ENCODE assay signal across 17 mouse cellular contexts in the genomic region with DNA sequence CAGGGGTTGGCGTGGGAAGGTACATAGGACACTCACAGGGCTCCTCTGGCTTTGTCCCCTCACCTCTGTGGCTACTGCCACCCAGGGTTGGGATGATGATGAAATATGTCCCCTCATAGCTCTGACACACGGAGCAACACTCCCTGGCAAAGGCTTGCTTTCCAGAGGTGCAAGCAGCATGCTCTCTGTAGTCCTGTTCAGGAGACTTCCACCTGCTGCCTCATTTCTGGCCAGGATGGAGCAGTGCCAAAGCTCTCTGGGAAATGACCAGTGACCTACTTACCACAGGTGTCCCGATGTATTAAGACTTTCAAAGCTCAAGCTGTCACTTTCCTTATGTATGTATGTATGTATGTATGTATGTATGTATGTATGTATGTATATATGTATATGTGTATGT.
DNase-seq lines count a peak whose midpoint lies in the region; ATAC-seq and TF ChIP-seq lines count a peak whose summit lies in the region.
"Had no signal": no experiment of that assay in that cellular context is flagged by ENCODE, and none has a peak within 500 bp of the region (broad histone marks: within the 10 kb centered on the region; RNA-seq: fewer than 3 reads in every experiment).

No protein-coding gene starts in this region.

- H3K4me2 ChIP-seq in kidney, embryonic 15.5 days = no peak overlapping the region
- H3K4me2 ChIP-seq in midbrain, embryonic 14.5 days (ENCODE audit: low read length) = no peak overlapping the region
- H3K4me2 ChIP-seq: forebrain, embryonic 13.5 days; limb, embryonic 12.5 days; midbrain, embryonic 11.5 days had no signal

- no peak overlapping the region for H3K27ac ChIP-seq in kidney, embryonic 15.5 days
- H3K27ac ChIP-seq in cerebellum, adult 2 months (ENCODE audit: insufficient read depth, low read length) = peak overlapping the region; percentile 18; the same call in 1 of the 2 replicates
- H3K27ac ChIP-seq in midbrain, embryonic 14.5 days (replicated peaks; ENCODE audit: low read depth, low read length) = no peak overlapping the region
- H3K27ac ChIP-seq: forebrain, embryonic 13.5 days; heart, embryonic 10.5 days; limb, embryonic 12.5 days; stomach, postnatal 0 days had no signal

- no peak for TF ChIP-seq POLR2A in cerebellum, adult 2 months (IDR thresholded peaks at IDR 0.05; ENCODE audit: borderline replicate concordance, insufficient read depth, low read length)

- no peaks in the 10 kb centered on the region for H3K27me3 ChIP-seq in kidney, embryonic 15.5 days
- H3K27me3 ChIP-seq in cerebellum, adult 2 months (ENCODE audit: control insufficient read depth, insufficient read depth, low read length) = no peaks in the 10 kb centered on the region
- H3K27me3 ChIP-seq in midbrain, embryonic 14.5 days (ENCODE audit: control insufficient read depth, insufficient read depth, low read length) = no peaks in the 10 kb centered on the region
- H3K27me3 ChIP-seq: forebrain, embryonic 13.5 days had no signal

- ATAC-seq in kidney, embryonic 15.5 days (replicated peaks; ENCODE audit: low FRiP score) = no peak
- no peak for ATAC-seq in midbrain, embryonic 14.5 days (ENCODE audit: low FRiP score, low TSS enrichment)
- ATAC-seq: activated CD4-positive, CD25-positive, alpha-beta regulatory T cell, adult 4 months; forebrain, embryonic 13.5 days had no signal

- H3K9me3 ChIP-seq in kidney, embryonic 15.5 days (replicated peaks) = no peaks in the 10 kb centered on the region
- H3K9me3 ChIP-seq in midbrain, embryonic 14.5 days (ENCODE audit: control insufficient read depth, low read length) = no peaks in the 10 kb centered on the region
- H3K9me3 ChIP-seq: forebrain, embryonic 13.5 days; heart, embryonic 10.5 days; limb, embryonic 12.5 days had no signal

- H3K9ac ChIP-seq in kidney, embryonic 15.5 days = no peak overlapping the region
- H3K9ac ChIP-seq in midbrain, embryonic 14.5 days (replicated peaks; ENCODE audit: low read length) = no peak overlapping the region
- H3K9ac ChIP-seq: forebrain, embryonic 13.5 days; limb, embryonic 12.5 days had no signal

- TF ChIP-seq CTCF in cerebellum, adult 2 months (IDR thresholded peaks at IDR 0.05; ENCODE audit: borderline replicate concordance, insufficient read depth, low read depth, low read length) = no peak

- H3K4me1 ChIP-seq in kidney, embryonic 15.5 days = peaks cover 31% of the 10 kb centered on the region
- peaks cover 34% of the 10 kb centered on the region for H3K4me1 ChIP-seq in cerebellum, adult 2 months (ENCODE audit: control insufficient read depth, insufficient read depth, low read length)
- H3K4me1 ChIP-seq in midbrain, embryonic 14.5 days (ENCODE audit: control insufficient read depth, insufficient read depth, low read length) = peaks cover 7% of the 10 kb centered on the region
- H3K4me1 ChIP-seq: forebrain, embryonic 13.5 days had no signal

- 89% methylated on average over 3 of the region's 3 CpGs for WGBS in kidney, embryonic 15.5 days
- 25% methylated on average over 3 of the region's 3 CpGs for WGBS in cerebellum, adult 2 months
- 88% methylated on average over 3 of the region's 3 CpGs for WGBS in midbrain, embryonic 14.5 days

- no peak overlapping the region for H3K4me3 ChIP-seq in kidney, embryonic 15.5 days (replicated peaks)
- no peak overlapping the region for H3K4me3 ChIP-seq in cerebellum, adult 2 months (replicated peaks; ENCODE audit: insufficient read depth, low read depth, low read length)
- no peak overlapping the region for H3K4me3 ChIP-seq in midbrain, embryonic 14.5 days (replicated peaks; ENCODE audit: low read depth, low read length)
- H3K4me3 ChIP-seq: forebrain, embryonic 13.5 days; heart, embryonic 10.5 days; limb, embryonic 12.5 days; myocyte had no signal

- peak; percentile 26 for DNase-seq in adrenal gland, postnatal 14 days
- DNase-seq in adrenal gland, postnatal 4 days (ENCODE audit: low spot score in 2 of 2) = no peak
- DNase-seq in kidney, adult 18-20 months = peak; percentile 28
- DNase-seq in cerebellum, adult 2 months = peak; percentile 88 to 91
- DNase-seq in kidney, postnatal 14 days = peak; percentile 25
- DNase-seq in lung, adult 18-20 months = no peak
- DNase-seq in midbrain, embryonic 14.5 days = no peak
- DNase-seq: lung, postnatal 36 days; thymus, postnatal 36 days had no signal

- no peaks in the 10 kb centered on the region for H3K36me3 ChIP-seq in kidney, embryonic 15.5 days
- H3K36me3 ChIP-seq in midbrain, embryonic 14.5 days (ENCODE audit: control insufficient read depth, insufficient read depth, low read length) = no peaks in the 10 kb centered on the region
- H3K36me3 ChIP-seq: heart, embryonic 10.5 days; limb, embryonic 12.5 days had no signal

Comparison
In these comparisons a context has a peak if more than half of its experiments do, and no peak if none do; other contexts are left out.
1. DNase-seq: peak in adrenal gland, postnatal 14 days (single experiment), kidney, adult 18-20 months (single experiment), cerebellum, adult 2 months (2 of 2) and kidney, postnatal 14 days (single experiment); none in adrenal gland, postnatal 4 days (0 of 2), lung, adult 18-20 months (0 of 2) and midbrain, embryonic 14.5 days (single experiment).